Mouse (Mus musculus): Measurements from ENCODE around the gene Sh3d19. TPM values are rescaled to one million over a fixed set of nuclear protein-coding genes. Genes with fewer than 3 reads are reported as not detected.

Gene Sh3d19
- total and polyA plus RNA-seq, 3 experiments: 0.16 to 0.76 (median 0.33) TPM

DNA sequence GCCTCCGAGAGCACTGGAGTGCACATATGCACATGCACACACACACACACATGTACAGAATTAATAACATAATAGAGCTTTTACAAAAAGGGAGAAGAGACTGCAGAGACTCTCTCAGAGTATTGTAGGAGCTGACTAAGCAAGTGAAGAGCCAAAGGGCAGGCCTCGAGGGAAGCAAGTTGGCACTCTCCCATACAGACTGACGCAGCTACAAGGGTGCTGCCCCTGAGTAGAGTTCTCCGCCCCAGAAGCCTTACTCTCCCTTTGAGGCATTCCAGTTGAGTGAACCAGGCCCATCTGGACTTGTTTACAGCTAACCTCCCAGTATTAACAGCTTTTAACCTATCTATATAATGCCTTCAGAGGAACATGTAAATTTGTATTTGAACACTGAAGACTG is 85.8 kb downstream of the Sh3d19 start:
- H3K36me3 ChIP-seq (replicated peaks in 1 of 2; ENCODE audit: control insufficient read depth in 1 of 2, insufficient read depth in 1 of 2, low read length in 1 of 2): no peaks in the 10 kb centered on the region
- H3K9ac ChIP-seq (ENCODE audit: insufficient read depth, low read depth): no peak overlapping the region
- TF ChIP-seq POLR2A (IDR thresholded peaks at IDR 0.05; ENCODE audit: low read depth, low read length) (no peak), USF2 (conservative IDR thresholded peaks at IDR 0.05; ENCODE audit: low read depth, low read length) (no peak), E2F4 (IDR thresholded peaks at IDR 0.05; ENCODE audit: insufficient replicate concordance, low read depth, low read length) (no peak), TCF12 (IDR thresholded peaks at IDR 0.05; ENCODE audit: low read depth, low read length) (no peak), MEF2A (IDR thresholded peaks at IDR 0.05; ENCODE audit: borderline replicate concordance, low read depth, low read length) (no peak), IRF4 (IDR thresholded peaks at IDR 0.05; ENCODE audit: low read depth, low read length) (no peak), JUN (IDR thresholded peaks at IDR 0.05; ENCODE audit: insufficient read depth, low read depth, low read length) (no peak), UBTF (IDR thresholded peaks at IDR 0.05; ENCODE audit: low read depth, low read length) (no peak), SMC3 (IDR thresholded peaks at IDR 0.05; ENCODE audit: low read depth, low read length) (no peak), CHD2 (IDR thresholded peaks at IDR 0.05; ENCODE audit: low read length) (no peak), GABPA (IDR thresholded peaks at IDR 0.05; ENCODE audit: insufficient replicate concordance, low read depth, low read length) (no peak), MAX (IDR thresholded peaks at IDR 0.05; ENCODE audit: low read length) (no peak), KAT2A (IDR thresholded peaks at IDR 0.05; ENCODE audit: insufficient replicate concordance, low read length) (no peak), PAX5 (IDR thresholded peaks at IDR 0.05; ENCODE audit: low read length) (no peak), ZKSCAN1 (IDR thresholded peaks at IDR 0.05; ENCODE audit: borderline replicate concordance, low read depth, low read length) (no peak), SIN3A (IDR thresholded peaks at IDR 0.05; ENCODE audit: low read length) (no peak), TBP (conservative IDR thresholded peaks at IDR 0.05; ENCODE audit: low read depth, low read length) (no peak), USF1 (IDR thresholded peaks at IDR 0.05; ENCODE audit: low read depth, low read length) (no peak), ZMIZ1 (IDR thresholded peaks at IDR 0.05; ENCODE audit: low read depth, low read length) (no peak)
- H3K27me3 ChIP-seq (replicated peaks): no peaks in the 10 kb centered on the region
- no peak overlapping the region for H3K4me3 ChIP-seq (replicated peaks in 1 of 3; ENCODE audit: low read depth in 2 of 3, low read length in 2 of 3, poor library complexity in 1 of 3)
- no peaks in the 10 kb centered on the region for H3K79me2 ChIP-seq (replicated peaks; ENCODE audit: control insufficient read depth, extremely low read depth, insufficient read depth, poor library complexity, severe bottlenecking)
- in situ Hi-C loops (cut with MboI; ENCODE audit: low pct_ligation_motif_present, low pct_unique_long_range_greater_than_20kb, low sequenced_read_pairs): no loop called here
- no peak overlapping the region for H3K27ac ChIP-seq (ENCODE audit: insufficient read depth, low read depth)
- no peaks in the 10 kb centered on the region for H3K4me1 ChIP-seq (ENCODE audit: control insufficient read depth in 1 of 2, insufficient read depth in 2 of 2)
- no peak for DNase-seq (ENCODE audit: extremely low read depth)
- no peak overlapping the region for H3K4me2 ChIP-seq (ENCODE audit: insufficient read depth, low read depth, poor library complexity, severe bottlenecking)
- no peaks in the 10 kb centered on the region for H3K9me3 ChIP-seq (replicated peaks; ENCODE audit: low read length)
- dilution Hi-C loops (cut with MboI; ENCODE audit: extremely low pct_ligation_motif_present, extremely low pct_unique_long_range_greater_than_20kb, low sequenced_read_pairs): no loop called here

DNA sequence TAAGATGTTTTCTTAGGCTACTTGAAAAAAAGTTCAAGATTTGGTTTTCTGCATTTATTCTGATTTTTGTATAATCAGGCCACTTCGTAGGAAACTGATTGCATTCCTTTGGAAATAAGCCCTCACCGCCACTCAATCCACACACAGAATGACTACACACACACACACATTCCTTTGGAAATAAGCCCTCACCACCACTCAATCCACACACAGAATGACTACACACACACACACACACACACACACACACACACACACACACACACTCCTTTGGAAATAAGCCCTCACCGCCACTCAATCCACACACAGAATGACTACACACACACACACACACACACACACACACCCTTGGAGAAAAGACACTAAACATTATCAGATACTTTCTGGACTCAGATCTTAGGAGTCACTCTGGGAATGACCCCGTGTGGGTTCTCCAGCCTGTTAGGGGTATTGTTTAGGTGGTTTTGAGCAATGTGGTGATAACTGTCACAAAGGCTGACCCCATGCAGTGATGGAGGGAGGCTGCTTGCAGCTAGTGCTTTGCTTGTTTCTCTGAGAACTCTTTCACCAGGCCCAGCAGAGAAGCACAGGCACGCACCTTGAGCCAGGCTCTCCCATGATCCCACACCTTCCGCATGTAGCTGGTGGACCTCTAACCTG is 86.7 kb downstream of the Sh3d19 start:
- Histone ChIP-seq H3K36me3 (replicated peaks in 1 of 2; ENCODE audit: control insufficient read depth in 1 of 2, insufficient read depth in 1 of 2, low read length in 1 of 2) (no peaks in the 10 kb centered on the region), H3K4me1 (ENCODE audit: control insufficient read depth in 1 of 2, insufficient read depth in 2 of 2) (no peaks in the 10 kb centered on the region), H3K9me3 (replicated peaks; ENCODE audit: low read length) (no peaks in the 10 kb centered on the region), H3K4me3 (replicated peaks in 1 of 3; ENCODE audit: low read depth in 2 of 3, low read length in 2 of 3, poor library complexity in 1 of 3) (no peak overlapping the region), H3K79me2 (replicated peaks; ENCODE audit: control insufficient read depth, extremely low read depth, insufficient read depth, poor library complexity, severe bottlenecking) (no peaks in the 10 kb centered on the region), H3K27ac (ENCODE audit: insufficient read depth, low read depth) (no peak overlapping the region), H3K9ac (ENCODE audit: insufficient read depth, low read depth) (no peak overlapping the region), H3K27me3 (replicated peaks) (no peaks in the 10 kb centered on the region), H3K4me2 (ENCODE audit: insufficient read depth, low read depth, poor library complexity, severe bottlenecking) (no peak overlapping the region)
- in situ Hi-C loops (cut with MboI; ENCODE audit: low pct_ligation_motif_present, low pct_unique_long_range_greater_than_20kb, low sequenced_read_pairs): no loop called here
- dilution Hi-C loops (cut with MboI; ENCODE audit: extremely low pct_ligation_motif_present, extremely low pct_unique_long_range_greater_than_20kb, low sequenced_read_pairs): no loop called here
- no peak for DNase-seq (ENCODE audit: extremely low read depth)
- TF ChIP-seq ZC3H11A (IDR thresholded peaks at IDR 0.05; ENCODE audit: low read depth, low read length): no peak
- TF ChIP-seq TBP (conservative IDR thresholded peaks at IDR 0.05; ENCODE audit: low read depth, low read length): no peak
- TF ChIP-seq MXI1 (IDR thresholded peaks at IDR 0.05; ENCODE audit: low read depth, low read length): no peak
- TF ChIP-seq USF1 (IDR thresholded peaks at IDR 0.05; ENCODE audit: low read depth, low read length): no peak
- TF ChIP-seq CTCF (conservative IDR thresholded peaks at IDR 0.05 in 1 of 2, IDR thresholded peaks at IDR 0.05 in 1 of 2; ENCODE audit: low read depth in 2 of 2, low read length in 2 of 2): no peak
- TF ChIP-seq MAFK (IDR thresholded peaks at IDR 0.05; ENCODE audit: insufficient replicate concordance, low read length): no peak
- no peak for TF ChIP-seq NRF1 (IDR thresholded peaks at IDR 0.05; ENCODE audit: low read depth, low read length)
- no peak for TF ChIP-seq E2F4 (IDR thresholded peaks at IDR 0.05; ENCODE audit: insufficient replicate concordance, low read depth, low read length)
- no peak for TF ChIP-seq CHD1 (IDR thresholded peaks at IDR 0.05; ENCODE audit: low read depth, low read length)
- TF ChIP-seq MAZ (IDR thresholded peaks at IDR 0.05; ENCODE audit: low read depth, low read length): no peak
- TF ChIP-seq ZMIZ1 (IDR thresholded peaks at IDR 0.05; ENCODE audit: low read depth, low read length): no peak
- no peak for TF ChIP-seq JUND (conservative IDR thresholded peaks at IDR 0.05; ENCODE audit: low read depth, low read length)
- no peak for TF ChIP-seq HCFC1 (IDR thresholded peaks at IDR 0.05; ENCODE audit: low read depth, low read length)
- no peak for TF ChIP-seq CHD2 (IDR thresholded peaks at IDR 0.05; ENCODE audit: low read length)
- TF ChIP-seq UBTF (IDR thresholded peaks at IDR 0.05; ENCODE audit: low read depth, low read length): no peak
- no peak for TF ChIP-seq MEF2A (IDR thresholded peaks at IDR 0.05; ENCODE audit: borderline replicate concordance, low read depth, low read length)
- TF ChIP-seq EP300 (IDR thresholded peaks at IDR 0.05; ENCODE audit: low read length): no peak
- no peak for TF ChIP-seq BHLHE40 (IDR thresholded peaks at IDR 0.05; ENCODE audit: low read depth, low read length)
- no peak for TF ChIP-seq SIN3A (IDR thresholded peaks at IDR 0.05; ENCODE audit: low read length)
